Mouse (Mus musculus) urinary bladder, adult 18-20 months (tissue): Measurements from ENCODE around the gene Smpdl3b.
"Not testable (repeated sequence)": the region's sequence is repeated elsewhere in the genome, so short reads cannot be mapped to it uniquely, and the experiment has no call there.

Experiments used
- DNase-seq, 2 experiments: peaks; one replicate each; pipeline ENCODE4 v3.0.0; 2022; ENCODE audit warnings: low spot score in 2 of 2, mixed read lengths in 2 of 2

Smpdl3b gene

GRCm38 (mm10) chr4:132756974-132757373 lies at the start of gene Smpdl3b:
Gene Smpdl3b, minus strand, starts transcription at chr4:132757252.
- DNase-seq = peak; percentile 64 to 73

DNA sequence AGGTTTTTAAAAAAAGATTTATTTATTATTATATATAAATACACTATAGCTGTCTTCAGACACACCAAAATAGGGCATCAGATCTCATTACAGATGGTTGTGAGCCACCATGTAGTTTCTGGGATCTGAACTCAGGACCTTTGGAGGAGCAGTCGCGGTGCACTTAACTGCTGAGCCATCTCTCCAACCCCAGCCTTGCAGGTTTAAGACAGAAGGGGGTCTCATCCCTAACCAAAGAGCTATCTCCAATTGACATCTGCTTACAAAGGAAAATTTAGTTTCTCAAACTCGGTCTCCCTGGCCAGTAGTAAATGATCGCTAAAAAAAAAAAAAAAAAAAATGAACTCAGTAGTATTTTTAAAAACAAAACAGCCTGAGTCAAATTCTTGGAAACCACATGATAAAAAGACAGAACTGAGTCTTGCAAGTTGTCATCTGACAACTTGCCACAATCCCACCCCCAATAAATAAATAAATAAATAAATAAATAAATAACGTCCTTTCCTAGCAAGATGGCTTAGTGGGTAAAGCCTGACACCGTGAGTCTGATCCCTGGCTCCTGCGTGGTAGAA lies 49.7 kb upstream of the Smpdl3b start:
- no peak for DNase-seq

- DNase-seq = no peak
Measured at GRCm38 (mm10) chr4:132805599-132806197, 48.6 kb upstream of the Smpdl3b start.

DNA sequence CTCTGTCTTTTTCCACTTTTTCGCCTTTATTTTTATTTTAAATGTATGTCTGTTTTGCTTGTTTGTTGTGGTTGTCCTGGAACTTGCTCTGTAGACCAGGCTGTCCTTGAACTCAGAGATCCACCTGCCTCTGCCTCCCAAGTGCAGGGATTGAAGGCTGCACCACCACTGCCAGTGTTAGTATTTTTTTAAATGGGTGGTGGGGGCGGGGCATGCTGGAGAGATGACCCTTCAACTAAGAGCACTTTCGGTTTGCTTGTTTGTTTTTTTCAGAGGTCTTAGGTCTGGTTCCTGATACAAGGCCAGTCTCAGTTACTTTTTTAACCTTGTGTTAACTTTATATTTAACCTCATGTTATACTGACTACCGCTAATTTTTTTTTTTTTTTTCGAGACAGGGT lies 48.1 kb upstream of the Smpdl3b start:
- DNase-seq = no peak

- no peak for DNase-seq
Measured at GRCm38 (mm10) chr4:132804331-132804730, 47.3 kb upstream of the Smpdl3b start.

GRCm38 (mm10) chr4:132803876-132804275 lies 46.8 kb upstream of the Smpdl3b start:
- no peak for DNase-seq

DNA sequence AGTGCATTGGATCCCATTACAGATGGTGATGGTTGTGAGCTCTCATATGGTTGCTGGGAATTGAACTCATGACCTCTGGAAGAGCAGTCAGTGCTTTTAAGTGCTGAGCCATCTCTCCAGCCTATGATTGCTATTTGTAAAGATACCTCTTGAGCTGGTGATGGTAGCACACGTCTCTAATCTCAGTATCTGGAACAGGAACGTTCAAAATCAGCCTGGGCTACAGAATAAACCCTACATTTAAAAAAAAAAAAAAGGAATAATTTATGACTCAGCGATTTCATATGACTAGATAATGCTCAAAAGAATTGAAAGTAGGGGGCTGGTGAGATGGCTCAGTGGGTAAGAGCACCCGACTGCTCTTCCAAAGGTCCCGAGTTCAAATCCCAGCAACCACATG lies 46.2 kb upstream of the Smpdl3b start:
- no peak for DNase-seq

- no peak for DNase-seq
Measured at GRCm38 (mm10) chr4:132802171-132802637, 45.2 kb upstream of the Smpdl3b start.

- DNase-seq = no peak
Measured at GRCm38 (mm10) chr4:132801176-132802077, 44.4 kb upstream of the Smpdl3b start.

DNA sequence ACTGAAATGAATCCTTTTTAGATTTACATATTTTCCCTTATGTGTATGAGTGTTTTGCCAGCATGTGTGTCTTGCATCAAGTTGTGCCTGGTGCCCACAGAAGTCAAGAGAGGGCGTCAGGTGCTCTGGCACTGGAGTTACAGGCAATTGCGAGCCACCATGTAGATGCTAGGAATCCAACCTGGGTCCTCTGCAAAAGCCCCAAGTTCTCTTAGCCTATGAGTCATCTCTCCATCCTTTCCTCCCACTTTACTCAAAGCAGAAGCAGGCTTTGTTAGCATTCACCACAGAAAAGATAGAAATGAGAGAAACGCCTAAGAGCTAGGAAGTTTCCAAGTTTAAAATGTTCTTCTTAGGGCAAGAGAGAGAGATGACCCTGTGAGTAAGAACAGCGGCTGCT lies 42.8 kb upstream of the Smpdl3b start:
- DNase-seq = no peak

DNA sequence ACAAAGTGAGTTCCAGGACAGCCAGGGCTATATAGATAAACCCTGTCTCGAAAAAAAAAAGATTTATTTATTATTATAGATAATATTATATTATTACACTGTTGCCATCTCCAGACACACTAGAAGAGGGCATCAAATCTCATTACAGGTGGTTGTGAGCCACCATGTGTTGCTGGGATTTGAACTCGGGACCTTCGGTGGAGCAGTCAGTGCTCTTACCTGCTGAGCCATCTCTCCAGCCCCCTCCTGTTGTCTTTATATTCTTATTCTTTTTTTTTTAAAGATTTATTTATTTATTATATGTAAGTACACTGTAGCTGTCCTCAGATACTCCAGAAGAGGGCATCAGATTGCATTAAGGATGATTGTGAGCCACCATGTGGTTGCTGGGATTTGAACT lies 41.6 kb upstream of the Smpdl3b start:
- not testable (repeated sequence) for DNase-seq

- no peak for DNase-seq
Measured at GRCm38 (mm10) chr4:132798028-132798427, 41.0 kb upstream of the Smpdl3b start.

DNA sequence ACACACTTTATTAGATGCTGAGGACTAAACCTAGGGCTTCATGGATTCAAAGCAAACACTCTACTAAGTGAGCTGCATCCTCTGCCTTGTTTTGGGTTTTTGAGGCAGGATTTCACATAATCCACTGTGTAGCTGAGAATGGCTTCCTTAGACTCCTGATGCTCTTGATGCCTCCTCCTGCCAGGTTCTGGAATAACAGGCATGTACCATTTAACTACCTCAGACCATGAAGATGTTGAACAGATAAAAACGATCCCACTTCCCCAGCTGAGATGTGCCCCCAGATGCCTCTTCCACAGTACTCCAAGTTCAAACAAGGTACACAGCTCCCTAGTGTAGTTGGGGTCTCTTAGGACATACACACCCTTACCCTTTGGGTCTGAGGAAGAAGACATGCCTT lies 40.4 kb upstream of the Smpdl3b start:
- no peak for DNase-seq

- peak; percentile 46 to 60 for DNase-seq
Measured at GRCm38 (mm10) chr4:132796196-132796886, 39.3 kb upstream of the Smpdl3b start, which contains the start of gene Themis2. Gene Themis2, minus strand, starts transcription at chr4:132796387.

- no peak for DNase-seq
Measured at GRCm38 (mm10) chr4:132795171-132795570, 38.1 kb upstream of the Smpdl3b start.

GRCm38 (mm10) chr4:132794760-132795159 lies 37.7 kb upstream of the Smpdl3b start:
- no peak for DNase-seq

- DNase-seq = no peak
Measured at GRCm38 (mm10) chr4:132794028-132794427, 37.0 kb upstream of the Smpdl3b start.

- not testable (repeated sequence) for DNase-seq
Measured at GRCm38 (mm10) chr4:132793322-132794004, 36.4 kb upstream of the Smpdl3b start.

DNA sequence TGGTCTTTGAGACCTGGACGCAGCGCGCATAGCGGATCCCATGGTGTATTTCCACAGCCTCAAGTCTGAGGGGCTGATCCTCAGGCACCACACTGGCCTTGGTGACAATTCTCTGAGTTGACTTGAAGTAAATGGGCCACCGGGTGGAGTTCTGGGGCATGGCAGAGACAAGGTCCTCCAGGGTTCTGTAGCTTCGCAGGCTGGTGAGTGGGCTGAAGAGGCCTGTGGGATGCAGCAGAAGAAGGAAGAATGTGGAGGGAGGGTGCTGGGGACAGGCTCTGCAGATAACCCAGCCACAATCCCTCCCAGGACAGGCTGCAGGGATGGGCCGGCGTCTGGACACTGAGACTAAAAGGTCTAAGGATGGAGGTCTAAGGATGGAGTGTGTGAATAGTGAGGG lies 32.7 kb upstream of the Smpdl3b start:
- DNase-seq = no peak

DNA sequence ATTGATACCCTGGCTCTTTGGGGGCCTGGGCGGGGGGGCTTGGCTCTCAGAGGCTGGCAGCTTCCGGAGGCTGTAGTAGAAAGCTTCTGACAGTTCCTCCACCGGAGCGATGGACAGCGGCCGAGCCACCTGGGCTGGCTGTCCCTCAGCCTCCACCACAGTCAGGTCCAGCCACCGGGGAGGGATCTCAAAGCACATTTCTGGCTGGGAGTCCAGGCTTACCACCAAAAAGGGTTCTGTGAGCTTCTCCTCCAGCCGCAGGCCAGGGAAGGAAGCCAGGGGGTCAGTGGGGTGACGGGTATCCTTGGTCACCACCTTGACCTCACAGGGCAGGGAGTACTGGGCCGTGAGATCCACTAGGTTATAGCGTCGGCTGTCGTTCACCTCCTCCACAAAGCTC lies 28.2 kb upstream of the Smpdl3b start:
- no peak for DNase-seq

- no peak for DNase-seq
Measured at GRCm38 (mm10) chr4:132783732-132784131, 26.7 kb upstream of the Smpdl3b start.
